Mouse (Mus musculus): ENCODE measurements around the gene Rsad1. TPM values are rescaled to one million over a fixed set of nuclear protein-coding genes. Genes with fewer than 3 reads are reported as not detected.

Gene Rsad1
- polyA plus RNA-seq, 1 experiment = 16.9 TPM

DNA sequence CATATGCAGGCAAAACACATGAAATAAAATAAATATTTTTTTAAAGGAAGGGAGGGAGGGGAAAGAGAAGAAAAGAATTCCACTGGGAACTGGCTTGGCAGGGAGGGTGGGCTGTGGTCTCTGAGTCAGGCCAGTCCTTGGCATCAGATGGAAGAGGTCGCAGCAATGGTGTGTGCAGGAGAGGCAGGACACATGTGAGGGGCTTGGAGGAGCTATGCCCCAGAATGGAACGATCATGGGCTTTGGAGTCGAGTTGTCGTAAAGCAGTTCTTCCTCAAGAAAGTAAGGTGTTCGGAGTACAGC is 1.3 kb upstream of the Rsad1 start:
- 0 out of 2 replicates have a peak, but pooled peaks cover 1% of the 10 kb centered on the region for H3K4me1 ChIP-seq (ENCODE audit: control insufficient read depth, insufficient read depth, low read length)
- no peak overlapping the region for H3K4me3 ChIP-seq (ENCODE audit: insufficient read depth, low read length)
- no peak for TF ChIP-seq POLR2A (IDR thresholded peaks at IDR 0.05; ENCODE audit: extremely low read depth, insufficient read depth, low read length)
- H3K27ac ChIP-seq (ENCODE audit: insufficient read depth, low read length) = no peak overlapping the region

DNA sequence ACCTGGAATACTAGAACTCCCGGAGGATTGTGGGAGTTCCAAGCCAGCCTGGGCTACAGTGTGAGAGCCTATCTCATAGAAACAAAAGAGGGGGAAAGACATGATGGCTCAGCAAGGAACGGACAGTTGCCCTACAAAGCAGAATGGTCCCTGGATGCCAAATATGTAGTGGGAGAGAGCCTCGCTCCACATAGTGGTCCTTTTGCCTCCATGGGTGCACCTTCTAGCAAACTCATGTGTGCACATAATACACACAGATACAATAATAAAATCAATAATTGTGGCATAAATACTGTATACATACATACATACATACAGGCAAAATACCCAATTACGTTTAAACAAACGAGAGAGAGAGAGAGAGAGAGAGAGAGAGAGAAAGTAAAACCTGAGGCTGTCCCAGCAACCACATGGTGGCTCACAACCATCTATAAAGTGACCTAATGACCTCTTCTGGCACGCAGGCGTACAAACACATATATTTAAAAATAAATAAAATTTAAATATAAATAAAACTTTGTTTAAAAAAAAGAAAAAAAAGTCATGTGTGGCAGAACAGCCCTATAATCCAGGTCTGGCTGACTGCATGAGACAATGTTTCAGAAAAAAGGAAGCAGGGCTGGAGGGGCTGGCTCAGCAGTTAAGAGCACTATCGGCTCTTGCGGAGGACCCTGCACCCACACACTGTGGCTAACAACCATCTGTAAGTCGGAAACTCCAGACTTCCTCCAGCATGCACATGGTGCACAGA is 811 bp upstream of the Rsad1 start:
- H3K4me3 ChIP-seq (ENCODE audit: insufficient read depth, low read length) = no peak overlapping the region
- 0 out of 2 replicates have a peak, but pooled peaks cover 1% of the 10 kb centered on the region for H3K4me1 ChIP-seq (ENCODE audit: control insufficient read depth, insufficient read depth, low read length)
- H3K27ac ChIP-seq (ENCODE audit: insufficient read depth, low read length) = 0 out of 2 replicates have a peak overlapping the region, but pooled peaks have one; percentile 4
- no peak for TF ChIP-seq POLR2A (IDR thresholded peaks at IDR 0.05; ENCODE audit: extremely low read depth, insufficient read depth, low read length)
- TF ChIP-seq CTCF (IDR thresholded peaks at IDR 0.05; ENCODE audit: extremely low read depth, insufficient read depth, low read length) = no peak

DNA sequence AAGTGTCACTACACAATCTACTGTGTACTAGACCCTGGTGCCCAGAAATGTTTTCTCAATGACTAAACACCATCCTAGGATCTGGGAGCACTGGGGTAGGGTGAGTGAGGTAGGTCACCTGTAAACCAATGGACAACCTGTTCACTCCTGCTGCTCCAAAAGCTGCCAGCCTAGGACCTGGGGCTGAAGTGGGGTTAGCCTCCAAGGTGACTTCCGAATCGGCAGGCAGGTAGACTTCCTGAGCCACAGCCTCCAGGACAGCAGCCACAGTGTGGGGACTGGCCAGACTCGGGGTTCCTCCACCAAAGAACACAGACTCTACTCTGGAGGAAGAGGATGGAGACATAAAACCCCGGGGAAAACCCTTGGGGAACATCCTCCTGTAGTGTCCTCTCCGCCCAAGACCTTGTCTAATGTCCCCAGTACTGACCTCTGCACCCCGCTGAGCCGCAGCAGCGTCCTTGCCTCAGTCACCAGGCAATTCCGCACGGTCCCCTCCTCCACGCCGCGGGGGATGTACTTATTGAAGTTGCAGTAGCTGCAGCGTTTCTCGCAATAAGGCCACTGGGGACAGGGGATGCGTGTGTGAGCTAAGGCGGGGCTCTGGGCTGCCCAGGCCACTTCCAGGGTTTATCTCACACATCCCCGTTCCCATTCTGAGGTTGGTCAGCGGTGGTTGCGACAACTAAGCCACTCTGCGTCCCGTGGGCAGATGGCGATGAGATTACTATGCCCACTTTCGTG is 842 bp downstream of the Rsad1 start:
- TF ChIP-seq POLR2A (IDR thresholded peaks at IDR 0.05; ENCODE audit: extremely low read depth, insufficient read depth, low read length) (no peak), CTCF (IDR thresholded peaks at IDR 0.05; ENCODE audit: extremely low read depth, insufficient read depth, low read length) (no peak)
- 0 out of 2 replicates have a peak, but pooled peaks cover 1% of the 10 kb centered on the region for H3K4me1 ChIP-seq (ENCODE audit: control insufficient read depth, insufficient read depth, low read length)
- H3K27ac ChIP-seq (ENCODE audit: insufficient read depth, low read length) = peak overlapping the region; percentile 62
- H3K4me3 ChIP-seq (ENCODE audit: insufficient read depth, low read length) = peak overlapping the region; percentile 64

DNA sequence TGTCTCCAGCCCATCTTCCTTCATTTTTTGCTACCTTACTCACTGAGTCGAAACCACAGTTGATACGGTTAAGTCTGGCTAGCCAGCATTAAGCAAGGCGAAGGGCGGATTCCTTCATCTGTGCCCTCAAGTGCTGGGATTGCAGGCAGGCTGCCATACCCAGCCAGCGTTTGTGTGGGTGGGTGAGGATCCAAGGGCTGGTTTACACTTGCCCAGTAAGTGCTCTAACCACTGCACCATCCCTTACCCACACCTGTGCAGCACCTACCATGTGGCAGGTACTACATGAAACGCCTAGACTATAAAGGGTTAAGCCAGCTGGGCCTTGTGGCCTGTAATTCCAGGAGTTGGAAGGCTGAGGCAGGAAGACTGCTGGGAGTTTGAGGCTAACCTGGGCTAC is 1.8 kb downstream of the Rsad1 start:
- H3K4me3 ChIP-seq (ENCODE audit: insufficient read depth, low read length) = no peak overlapping the region
- TF ChIP-seq POLR2A (IDR thresholded peaks at IDR 0.05; ENCODE audit: extremely low read depth, insufficient read depth, low read length) (no peak), CTCF (IDR thresholded peaks at IDR 0.05; ENCODE audit: extremely low read depth, insufficient read depth, low read length) (no peak)
- H3K27ac ChIP-seq (ENCODE audit: insufficient read depth, low read length) = no peak overlapping the region
- 0 out of 2 replicates have a peak, but pooled peaks cover 1% of the 10 kb centered on the region for H3K4me1 ChIP-seq (ENCODE audit: control insufficient read depth, insufficient read depth, low read length)

DNA sequence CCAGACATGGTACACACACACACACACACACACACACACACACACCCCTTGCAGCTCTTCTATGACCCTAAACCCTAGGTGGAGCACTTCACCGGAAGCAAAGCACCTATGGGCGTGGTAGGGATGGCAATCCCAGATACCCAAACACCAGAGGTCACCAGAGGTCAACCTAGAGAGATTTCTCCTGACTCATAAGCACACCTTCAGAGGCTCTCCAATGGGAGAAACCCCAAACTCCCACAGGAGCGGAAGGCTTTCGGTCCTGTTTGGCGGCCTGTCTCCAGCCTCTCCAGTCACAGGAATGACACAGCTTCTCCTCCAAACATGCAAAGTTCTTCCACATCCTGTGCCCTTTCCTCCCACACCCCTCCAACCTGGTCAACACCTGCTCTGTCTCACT is 2.7 kb downstream of the Rsad1 start:
- Histone ChIP-seq H3K27ac (ENCODE audit: insufficient read depth, low read length) (no peak overlapping the region), H3K4me1 (ENCODE audit: control insufficient read depth, insufficient read depth, low read length) (0 out of 2 replicates have a peak, but pooled peaks cover 1% of the 10 kb centered on the region), H3K4me3 (ENCODE audit: insufficient read depth, low read length) (no peak overlapping the region)
- TF ChIP-seq POLR2A (IDR thresholded peaks at IDR 0.05; ENCODE audit: extremely low read depth, insufficient read depth, low read length) (no peak), CTCF (IDR thresholded peaks at IDR 0.05; ENCODE audit: extremely low read depth, insufficient read depth, low read length) (no peak)

DNA sequence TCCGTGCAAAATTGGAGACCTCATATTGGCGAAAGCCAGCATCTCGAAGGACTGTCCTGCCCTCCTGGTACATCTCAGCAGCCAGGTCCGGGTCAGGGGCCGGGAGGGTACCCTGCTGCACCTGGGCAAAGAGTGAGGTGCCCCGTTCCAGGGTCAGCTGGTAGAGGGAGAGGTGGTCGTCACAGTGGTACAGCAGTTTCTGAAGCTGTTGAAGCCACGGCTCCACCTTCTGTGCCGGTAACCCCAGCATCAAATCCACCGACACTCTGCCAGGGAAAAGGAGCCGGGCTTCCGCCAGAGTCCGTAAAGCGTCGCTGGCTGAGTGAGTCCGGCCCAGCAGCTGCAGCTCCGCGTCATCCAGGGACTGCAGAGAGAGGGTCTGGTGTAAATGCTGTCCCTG is 4.6 kb downstream of the Rsad1 start:
- Histone ChIP-seq H3K4me1 (ENCODE audit: control insufficient read depth, insufficient read depth, low read length) (0 out of 2 replicates have a peak, but pooled peaks cover 1% of the 10 kb centered on the region), H3K4me3 (ENCODE audit: insufficient read depth, low read length) (peak overlapping the region; percentile 33), H3K27ac (ENCODE audit: insufficient read depth, low read length) (no peak overlapping the region)
- TF ChIP-seq POLR2A (IDR thresholded peaks at IDR 0.05; ENCODE audit: extremely low read depth, insufficient read depth, low read length) (no peak), CTCF (IDR thresholded peaks at IDR 0.05; ENCODE audit: extremely low read depth, insufficient read depth, low read length) (no peak)

DNA sequence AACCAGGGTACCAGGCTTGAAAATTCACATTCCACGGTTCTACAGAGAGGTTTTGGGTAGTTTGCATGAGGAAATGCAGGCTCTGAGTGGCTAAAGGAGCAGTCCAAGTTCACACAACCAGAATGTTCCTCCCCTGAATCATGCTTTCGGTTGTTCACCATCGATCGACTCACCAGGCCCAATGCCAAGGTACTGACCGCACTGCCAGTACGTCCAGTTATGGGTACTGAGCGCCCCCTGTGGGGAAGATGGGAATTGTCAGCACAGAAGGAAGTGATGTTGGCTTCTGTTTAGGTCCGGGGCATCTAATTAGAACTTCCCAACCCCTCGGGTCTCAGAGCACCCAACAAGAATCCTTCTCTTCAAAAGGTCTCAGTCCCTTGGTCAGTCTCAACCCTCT is 5.1 kb downstream of the Rsad1 start:
- TF ChIP-seq CTCF (IDR thresholded peaks at IDR 0.05; ENCODE audit: extremely low read depth, insufficient read depth, low read length) (peak; percentile 91), POLR2A (IDR thresholded peaks at IDR 0.05; ENCODE audit: extremely low read depth, insufficient read depth, low read length) (no peak)
- Histone ChIP-seq H3K4me1 (ENCODE audit: control insufficient read depth, insufficient read depth, low read length) (no peaks in the 10 kb centered on the region), H3K4me3 (ENCODE audit: insufficient read depth, low read length) (peak overlapping the region; percentile 33), H3K27ac (ENCODE audit: insufficient read depth, low read length) (no peak overlapping the region)

DNA sequence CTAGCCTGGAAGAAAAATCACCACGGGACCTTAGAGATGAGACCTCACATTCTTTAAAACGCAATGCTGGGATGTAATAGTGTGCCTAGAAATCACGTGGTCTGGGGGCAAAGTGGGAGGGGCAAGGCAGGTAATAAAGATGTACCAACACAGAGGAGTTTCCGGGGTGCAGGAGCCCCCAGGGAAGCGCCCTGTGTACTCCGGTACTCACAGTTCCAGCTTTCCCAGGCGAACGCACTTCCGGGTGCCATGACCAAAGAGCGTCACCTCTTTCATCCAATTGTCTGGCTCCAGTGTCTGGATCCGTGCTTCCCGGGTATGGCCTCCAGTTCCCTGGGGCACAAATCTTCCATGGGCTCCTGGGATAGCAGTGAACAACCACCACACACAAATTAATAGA is 5.7 kb downstream of the Rsad1 start:
- Histone ChIP-seq H3K4me1 (ENCODE audit: control insufficient read depth, insufficient read depth, low read length) (no peaks in the 10 kb centered on the region), H3K4me3 (ENCODE audit: insufficient read depth, low read length) (0 out of 2 replicates have a peak overlapping the region, but pooled peaks have one; percentile 33), H3K27ac (ENCODE audit: insufficient read depth, low read length) (no peak overlapping the region)
- TF ChIP-seq POLR2A (IDR thresholded peaks at IDR 0.05; ENCODE audit: extremely low read depth, insufficient read depth, low read length) (no peak), CTCF (IDR thresholded peaks at IDR 0.05; ENCODE audit: extremely low read depth, insufficient read depth, low read length) (no peak)

DNA sequence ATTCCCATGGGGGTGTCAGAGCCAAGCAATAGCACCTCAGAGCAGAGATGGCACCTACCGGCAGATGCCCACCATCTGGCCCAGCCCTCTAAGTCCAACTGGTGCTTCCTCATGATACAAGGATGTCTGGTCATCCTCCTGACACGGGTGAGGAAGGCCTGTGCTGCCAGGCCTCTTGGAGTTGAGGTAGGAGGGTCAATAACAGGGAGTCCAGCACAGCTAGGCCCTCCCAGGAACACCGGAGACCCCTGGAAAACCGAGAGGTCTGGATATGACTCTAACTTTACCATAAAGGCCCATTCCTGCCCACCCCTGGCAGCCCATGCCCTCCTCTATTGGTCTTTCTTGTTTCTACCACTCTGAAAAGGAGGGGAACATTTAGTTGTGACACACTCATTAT is 6.7 kb downstream of the Rsad1 start:
- no peak overlapping the region for H3K4me3 ChIP-seq (ENCODE audit: insufficient read depth, low read length)
- no peak for TF ChIP-seq CTCF (IDR thresholded peaks at IDR 0.05; ENCODE audit: extremely low read depth, insufficient read depth, low read length)
- no peak for TF ChIP-seq POLR2A (IDR thresholded peaks at IDR 0.05; ENCODE audit: extremely low read depth, insufficient read depth, low read length)
- H3K27ac ChIP-seq (ENCODE audit: insufficient read depth, low read length) = no peak overlapping the region
- no peaks in the 10 kb centered on the region for H3K4me1 ChIP-seq (ENCODE audit: control insufficient read depth, insufficient read depth, low read length)

DNA sequence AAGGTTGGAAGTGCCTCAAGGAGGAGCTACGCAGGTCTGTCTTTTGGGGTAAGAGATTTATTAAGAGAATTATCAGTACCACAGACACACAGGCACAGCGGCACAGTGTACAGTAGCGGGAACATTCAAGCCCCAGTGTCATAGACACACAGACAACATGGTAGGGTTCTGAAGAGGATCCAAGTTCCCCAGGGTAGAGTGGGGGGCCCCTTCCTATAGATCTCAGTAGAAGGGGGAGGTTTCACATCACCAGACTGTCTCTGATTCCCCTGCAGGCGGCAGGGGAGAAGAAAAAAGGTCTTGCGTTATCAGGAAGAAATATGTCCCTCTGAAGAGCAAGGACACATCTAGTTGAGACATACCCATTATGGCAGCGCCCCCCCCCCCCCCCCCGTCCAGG is 9.3 kb downstream of the Rsad1 start:
- Histone ChIP-seq H3K4me1 (ENCODE audit: control insufficient read depth, insufficient read depth, low read length) (no peaks in the 10 kb centered on the region), H3K4me3 (ENCODE audit: insufficient read depth, low read length) (no peak overlapping the region), H3K27ac (ENCODE audit: insufficient read depth, low read length) (no peak overlapping the region)
- TF ChIP-seq POLR2A (IDR thresholded peaks at IDR 0.05; ENCODE audit: extremely low read depth, insufficient read depth, low read length) = no peak
- TF ChIP-seq CTCF (IDR thresholded peaks at IDR 0.05; ENCODE audit: extremely low read depth, insufficient read depth, low read length) = no peak
